Mouse (Mus musculus) embryonic facial prominence, embryonic 13.5 days (tissue): ENCODE data around the gene F3. TPM values are rescaled to one million over a fixed set of nuclear protein-coding genes. Genes with fewer than 3 reads are reported as not detected.
"Not testable (repeated sequence)": the region's sequence is repeated elsewhere in the genome, so short reads cannot be mapped to it uniquely, and the experiment has no call there.

Experiments used
- ATAC-seq: fragments of 200-750 bp; cut with Nextera tagmentation; 2 replicates; pipeline ENCODE4 v1.8.0; 2017; ENCODE audit warnings: low read depth; ENCODE audit not compliant: insufficient number of reproducible peaks, insufficient read depth, low FRiP score, low TSS enrichment
- H3K27ac ChIP-seq: fragments of 300-500 bp; sonication (generic); 2 replicates; pipeline ENCODE4 v1.5.1; 2015; ENCODE audit warnings: moderate library complexity, mild to moderate bottlenecking, inconsistent platforms
- H3K27me3 ChIP-seq: fragments of 300-500 bp; sonication (generic); 2 replicates; pipeline ENCODE4 v1.6.1; 2015; ENCODE audit warnings: mild to moderate bottlenecking, inconsistent platforms
- H3K36me3 ChIP-seq: fragments of 300-500 bp; sonication (generic); 2 replicates; pipeline ENCODE4 v1.6.1; 2015; ENCODE audit warnings: mild to moderate bottlenecking, inconsistent platforms
- H3K4me1 ChIP-seq: fragments of 300-500 bp; sonication (generic); 2 replicates; pipeline ENCODE4 v1.6.1; 2015; ENCODE audit warnings: inconsistent platforms
- H3K4me2 ChIP-seq: fragments of 300-500 bp; sonication (generic); 2 replicates; pipeline ENCODE4 v1.6.1; 2015; ENCODE audit warnings: moderate library complexity, mild to moderate bottlenecking, inconsistent platforms
- H3K4me3 ChIP-seq: fragments of 300-500 bp; sonication (generic); 2 replicates; pipeline ENCODE4 v1.5.1; 2015; ENCODE audit warnings: mild to moderate bottlenecking, inconsistent platforms
- H3K9ac ChIP-seq: fragments of 300-500 bp; sonication (generic); 2 replicates; pipeline ENCODE4 v1.6.1; 2015; ENCODE audit warnings: mild to moderate bottlenecking, inconsistent platforms
- H3K9me3 ChIP-seq: fragments of 300-500 bp; sonication (generic); 2 replicates; pipeline ENCODE4 v1.6.1; 2016; ENCODE audit warnings: inconsistent platforms
- WGBS: fragments of 180-500 bp; shearing (Covaris S2); methylation state at CpG from one replicate; pipeline ENCODE4 v1.1.7; 2015; ENCODE audit warnings: mixed read lengths; 5-methylcytosine and 5-hydroxymethylcytosine counted together
- polyA plus RNA-seq: library from polyadenylated mRNA; unstranded; fragments of >200 nt; fragmentation: Nextera tagmentation; extraction: Ambion mirVana; gene quantifications from 2 replicates; pipeline ENCODE4 v1.2.1, GENCODE M21; 2015

The F3 gene
- polyA plus RNA-seq, 1 experiment from 2014 or later, result 15.6 TPM

GRCm38 (mm10) chr3:121741186-121741848 lies 18.0 kb downstream of the F3 start:
- not testable (repeated sequence) for H3K4me3 ChIP-seq, H3K9me3 ChIP-seq, H3K27me3 ChIP-seq, H3K36me3 ChIP-seq, ATAC-seq, H3K9ac ChIP-seq, H3K27ac ChIP-seq, H3K4me1 ChIP-seq, H3K4me2 ChIP-seq
- 84% methylated on average over 4 of the region's 4 CpGs for WGBS

DNA sequence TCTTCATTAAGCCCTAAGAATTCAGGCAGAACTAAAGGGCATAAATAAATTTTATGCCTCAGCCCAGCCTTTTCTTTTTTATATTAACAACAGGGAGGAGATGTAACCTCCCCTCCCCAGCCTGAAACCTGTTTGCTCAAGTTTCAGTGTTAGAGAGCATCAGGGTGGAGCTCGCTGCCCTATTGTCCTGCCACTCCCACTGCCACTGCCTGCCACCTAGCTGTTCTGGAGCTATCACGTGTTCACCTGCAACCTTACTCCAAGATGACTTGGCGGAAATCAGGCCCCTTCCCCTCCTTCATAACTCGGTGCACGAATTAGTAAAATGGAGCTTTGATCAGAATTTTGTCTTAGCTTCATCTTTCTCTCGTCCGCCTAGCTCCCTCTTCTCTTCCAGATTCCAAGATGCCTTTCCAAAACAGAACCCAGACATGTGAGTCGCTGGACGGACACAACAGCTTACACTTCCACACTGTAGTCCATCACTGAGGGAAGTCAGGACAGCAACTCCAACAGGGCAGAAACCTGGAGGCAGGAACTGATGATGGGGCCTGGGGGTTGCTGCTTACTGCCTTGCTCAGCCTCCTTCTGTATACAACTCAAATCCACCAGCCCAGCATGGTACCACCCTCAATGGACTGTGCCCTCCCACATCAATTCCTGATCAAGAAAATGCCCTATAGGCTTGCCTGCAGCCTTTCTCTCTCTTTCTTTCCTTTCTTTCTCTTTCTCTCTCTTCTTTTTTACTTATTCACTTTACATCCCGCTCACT lies 31.2 kb downstream of the F3 start:
- not testable (repeated sequence) for H3K9ac ChIP-seq, H3K9me3 ChIP-seq, H3K4me3 ChIP-seq, H3K4me1 ChIP-seq, H3K4me2 ChIP-seq, ATAC-seq, H3K27me3 ChIP-seq
- Histone ChIP-seq H3K27ac (peak overlapping the region; percentile 33; the same call in 1 of the 2 replicates), H3K36me3 (peaks cover 10% of the 10 kb centered on the region)
- 78% methylated on average over 10 of the region's 10 CpGs for WGBS

- no peak overlapping the region for H3K4me3 ChIP-seq
- H3K9ac ChIP-seq, result no peak overlapping the region
- H3K9me3 ChIP-seq, result no peaks in the 10 kb centered on the region
- H3K4me2 ChIP-seq, result no peak overlapping the region
- H3K27me3 ChIP-seq, result no peaks in the 10 kb centered on the region
- peaks cover 7% of the 10 kb centered on the region; the same call in 1 of the 2 replicates for H3K4me1 ChIP-seq
- WGBS, result 29% methylated on average over 3 of the region's 3 CpGs
- peaks cover 11% of the 10 kb centered on the region for H3K36me3 ChIP-seq
- no peak for ATAC-seq
- peak overlapping the region; percentile 33; the same call in 1 of the 2 replicates for H3K27ac ChIP-seq
These were observed 31.8 kb downstream of the F3 start for GRCm38 (mm10) chr3:121755152-121755551.

DNA sequence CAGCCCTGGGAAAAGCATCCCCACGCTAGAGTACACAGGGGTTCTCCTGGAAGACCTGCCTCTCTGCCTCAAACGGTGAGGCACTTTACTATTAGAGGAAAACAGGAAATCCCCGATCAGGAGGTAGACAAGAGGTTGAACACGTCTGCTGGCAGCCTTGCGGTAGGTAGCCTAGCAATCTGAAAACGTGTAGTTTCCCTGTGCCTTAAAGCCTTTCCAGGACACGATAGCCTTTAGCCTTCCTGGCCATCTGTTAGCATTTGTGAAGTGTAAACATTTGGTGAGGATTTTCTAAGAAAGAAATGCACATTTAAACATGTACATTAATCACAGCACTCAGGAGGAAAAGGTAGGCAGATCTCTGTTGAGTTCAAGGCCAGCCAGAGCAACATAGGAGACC lies 35.0 kb downstream of the F3 start:
- Histone ChIP-seq H3K36me3 (peaks cover 15% of the 10 kb centered on the region), H3K9ac (no peak overlapping the region), H3K27me3 (no peaks in the 10 kb centered on the region), H3K4me1 (peaks cover 7% of the 10 kb centered on the region; the same call in 1 of the 2 replicates), H3K9me3 (no peaks in the 10 kb centered on the region), H3K4me3 (no peak overlapping the region), H3K27ac (no peak overlapping the region), H3K4me2 (no peak overlapping the region)
- WGBS, result 62% methylated on average over 7 of the region's 7 CpGs
- no peak for ATAC-seq

DNA sequence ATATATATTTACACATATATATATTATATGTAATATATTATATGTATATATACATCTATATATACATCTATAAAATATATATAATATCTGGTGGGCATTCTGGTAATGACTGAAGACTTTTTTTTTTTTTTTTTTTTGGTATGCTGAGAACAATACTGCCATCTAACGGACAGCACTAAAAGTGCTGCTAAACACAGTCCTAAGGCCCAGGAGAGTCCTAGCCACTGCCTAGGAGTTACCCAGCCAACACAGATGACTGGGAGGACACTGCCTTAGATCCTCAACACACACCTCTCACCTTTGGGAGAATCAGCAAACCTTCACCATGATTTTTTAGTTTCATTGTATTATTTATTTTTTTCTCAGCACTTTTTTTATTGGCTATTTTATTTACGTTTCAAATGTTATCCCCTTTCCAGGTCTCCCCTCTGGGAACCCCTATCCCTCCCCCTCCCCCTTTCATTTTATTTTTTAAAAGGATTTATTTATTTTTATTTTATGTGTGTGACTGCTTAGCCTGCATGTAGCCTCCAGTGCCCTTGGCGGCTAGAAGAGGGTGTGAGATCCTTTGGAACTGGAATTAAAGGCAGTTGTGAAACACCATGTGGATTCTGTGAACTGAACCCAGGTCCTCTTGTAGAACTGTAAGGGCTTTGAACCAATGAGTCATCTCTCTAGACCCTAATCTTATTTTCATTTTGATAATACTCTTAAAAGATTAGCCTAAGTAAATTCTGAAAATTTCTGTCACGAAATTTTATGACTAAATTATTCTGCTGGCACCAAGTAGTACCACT lies 38.9 kb downstream of the F3 start:
- H3K4me2 ChIP-seq, result no peak overlapping the region
- no peaks in the 10 kb centered on the region for H3K4me1 ChIP-seq
- H3K9ac ChIP-seq, result no peak overlapping the region
- H3K4me3 ChIP-seq, result no peak overlapping the region
- no peaks in the 10 kb centered on the region for H3K27me3 ChIP-seq
- H3K27ac ChIP-seq, result no peak overlapping the region
- peaks cover 48% of the 10 kb centered on the region for H3K36me3 ChIP-seq
- no peaks in the 10 kb centered on the region for H3K9me3 ChIP-seq
- ATAC-seq, result no peak
- 65% methylated on average over 4 of the region's 4 CpGs for WGBS

GRCm38 (mm10) chr3:121766048-121766447 lies 42.7 kb downstream of the F3 start:
- peaks cover 69% of the 10 kb centered on the region for H3K36me3 ChIP-seq

DNA sequence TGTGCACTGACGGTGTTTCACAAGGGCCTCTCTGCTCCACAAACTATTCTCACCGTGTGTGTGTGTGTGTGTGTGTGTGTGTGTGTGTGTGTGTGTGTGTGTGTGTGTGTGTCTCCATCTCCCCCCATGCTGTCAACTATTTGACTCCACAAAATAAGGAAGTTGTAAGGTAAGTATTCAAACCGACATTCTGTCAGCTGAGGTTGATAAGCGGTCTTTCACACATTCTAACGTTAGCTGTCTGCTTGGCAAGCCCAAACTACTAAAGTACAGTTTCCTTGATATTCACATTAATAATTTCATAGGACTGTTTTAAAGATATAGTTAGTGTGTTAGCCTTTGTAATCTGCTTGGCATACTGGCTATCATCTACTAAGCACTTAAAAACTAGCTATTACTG lies 43.5 kb downstream of the F3 start:
- Histone ChIP-seq H3K4me2 (no peak overlapping the region), H3K27ac (no peak overlapping the region), H3K4me1 (no peaks in the 10 kb centered on the region), H3K9ac (no peak overlapping the region), H3K4me3 (no peak overlapping the region), H3K36me3 (peaks cover 75% of the 10 kb centered on the region), H3K9me3 (no peaks in the 10 kb centered on the region), H3K27me3 (no peaks in the 10 kb centered on the region)
- 94% methylated on average over 5 of the region's 5 CpGs for WGBS
- ATAC-seq, result no peak

More at GRCm38 (mm10) chr3:121766048-121766447, 42.7 kb downstream of the F3 start:
- Histone ChIP-seq H3K9me3 (no peaks in the 10 kb centered on the region), H3K27ac (no peak overlapping the region), H3K9ac (no peak overlapping the region), H3K4me3 (no peak overlapping the region), H3K27me3 (no peaks in the 10 kb centered on the region), H3K4me1 (no peaks in the 10 kb centered on the region), H3K4me2 (no peak overlapping the region)
- ATAC-seq, result no peak

DNA sequence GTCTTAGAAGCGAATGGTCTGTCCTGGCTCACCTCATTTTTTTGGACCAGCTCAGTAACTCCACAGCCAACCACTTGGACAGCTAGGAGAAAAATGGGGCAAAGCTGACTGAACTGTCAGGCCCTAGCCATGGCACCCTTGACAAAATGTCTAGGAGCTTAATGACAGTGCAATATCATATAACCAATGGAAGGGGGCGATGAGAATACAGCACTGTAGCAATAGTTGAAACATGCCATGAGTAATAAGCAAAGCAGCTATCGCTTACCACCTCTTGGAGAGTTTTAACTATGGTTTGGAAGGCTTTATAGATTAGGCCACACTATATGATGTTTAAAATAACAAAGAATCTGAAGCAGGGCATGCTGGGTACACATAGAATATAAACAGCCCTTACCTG lies 45.4 kb downstream of the F3 start:
- 93% methylated on average over 3 of the region's 3 CpGs for WGBS
- H3K27me3 ChIP-seq, result no peaks in the 10 kb centered on the region
- ATAC-seq, result no peak
- H3K36me3 ChIP-seq, result peaks cover 80% of the 10 kb centered on the region
- H3K9me3 ChIP-seq, result no peaks in the 10 kb centered on the region
- no peak overlapping the region for H3K4me2 ChIP-seq
- no peak overlapping the region for H3K9ac ChIP-seq
- no peaks in the 10 kb centered on the region for H3K4me1 ChIP-seq
- no peak overlapping the region for H3K4me3 ChIP-seq
- H3K27ac ChIP-seq, result no peak overlapping the region

DNA sequence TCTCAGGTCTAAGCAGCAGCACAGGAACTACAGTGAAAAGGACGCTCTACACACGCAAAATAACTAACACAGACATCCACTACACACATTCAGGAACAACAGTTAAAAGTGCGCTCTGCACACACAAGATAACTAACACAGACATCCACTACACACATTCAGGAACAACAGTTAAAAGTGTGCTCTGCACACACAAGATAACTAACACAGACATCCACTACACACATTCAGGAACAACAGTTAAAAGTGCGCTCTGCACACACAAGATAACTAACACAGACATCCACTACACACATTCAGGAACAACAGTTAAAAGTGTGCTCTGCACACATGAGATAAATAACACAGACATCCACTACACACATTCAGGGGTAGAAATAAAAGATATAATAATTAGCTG lies 50.0 kb downstream of the F3 start:
- ATAC-seq, H3K27me3 ChIP-seq, H3K9me3 ChIP-seq, H3K4me3 ChIP-seq, H3K4me1 ChIP-seq, H3K9ac ChIP-seq, H3K27ac ChIP-seq, H3K4me2 ChIP-seq: not testable (repeated sequence)
- WGBS, result 92% methylated on average over 4 of the region's 4 CpGs
- H3K36me3 ChIP-seq, result peaks cover 51% of the 10 kb centered on the region

- WGBS, result 24% methylated on average over 7 of the region's 7 CpGs
- Histone ChIP-seq H3K4me2 (no peak overlapping the region), H3K27ac (0 out of 2 replicates have a peak overlapping the region, but pooled peaks have one; percentile 66)
These were observed 54.6 kb downstream of the F3 start for GRCm38 (mm10) chr3:121777943-121778342.

DNA sequence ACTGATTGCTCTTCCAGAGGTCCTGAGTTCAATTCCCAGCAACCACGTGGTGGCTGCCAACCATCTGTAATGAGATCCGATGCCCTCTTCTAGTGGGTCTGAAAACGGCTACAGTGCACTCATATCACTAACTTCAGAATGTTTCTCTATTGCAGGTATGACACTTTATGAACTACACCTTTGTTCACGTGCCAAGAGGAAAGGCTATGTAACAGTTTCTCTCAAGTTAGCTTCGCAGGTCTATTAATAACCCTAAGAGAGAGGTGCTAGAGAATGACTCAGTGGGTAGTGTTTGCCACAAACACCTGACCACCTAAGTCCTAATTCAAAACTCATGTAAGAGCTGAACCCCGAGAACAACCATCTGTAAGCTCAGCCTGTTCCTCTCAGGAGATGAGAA lies 59.7 kb downstream of the F3 start:
- Histone ChIP-seq H3K9ac (no peak overlapping the region), H3K27me3 (no peaks in the 10 kb centered on the region), H3K4me2 (no peak overlapping the region), H3K36me3 (0 out of 2 replicates have a peak, but pooled peaks cover 16% of the 10 kb centered on the region), H3K9me3 (no peaks in the 10 kb centered on the region), H3K27ac (no peak overlapping the region), H3K4me1 (peaks cover 7% of the 10 kb centered on the region), H3K4me3 (no peak overlapping the region)
- no peak for ATAC-seq
- WGBS, result 82% methylated on average over 6 of the region's 6 CpGs

More at GRCm38 (mm10) chr3:121777943-121778342, 54.6 kb downstream of the F3 start:
- peak; percentile 78; the same call in 1 of the 2 replicates for ATAC-seq
- no peaks in the 10 kb centered on the region for H3K9me3 ChIP-seq
- H3K4me3 ChIP-seq, result no peak overlapping the region
- no peak overlapping the region for H3K9ac ChIP-seq
- H3K4me1 ChIP-seq, result peaks cover 13% of the 10 kb centered on the region
- no peaks in the 10 kb centered on the region for H3K27me3 ChIP-seq
- peaks cover 17% of the 10 kb centered on the region; the same call in 1 of the 2 replicates for H3K36me3 ChIP-seq
